Mouse (Mus musculus) liver, adult (tissue): Measurements from ENCODE around the gene Irx4.

Source experiments
- GATA4 ChIP-seq: IDR thresholded peaks from 2 replicates; pipeline ENCODE4 v1.6.1; 2014; ENCODE audit warnings: mild to moderate bottlenecking, low read length; ENCODE audit not compliant: insufficient replicate concordance

Irx4 gene

DNA sequence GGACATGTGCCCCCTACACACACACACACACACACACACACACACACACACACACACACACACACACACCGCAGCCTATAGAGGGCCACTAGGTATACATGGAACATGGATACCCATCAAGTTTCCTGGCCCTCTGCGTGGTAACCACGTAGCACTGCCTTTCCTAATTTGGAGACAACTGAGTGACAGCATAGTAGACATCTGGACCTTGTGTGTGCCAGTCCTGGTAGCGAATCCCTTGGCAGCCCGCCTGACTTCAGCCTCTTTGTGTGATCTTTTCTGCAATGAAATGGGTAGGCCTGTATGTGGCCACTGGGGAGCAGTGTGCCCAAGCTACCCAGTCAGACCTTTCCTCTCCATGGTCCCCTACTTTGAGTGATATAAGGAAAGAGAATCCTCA is 39.0 kb downstream of the Irx4 start:
- TF ChIP-seq GATA4: no peak

DNA sequence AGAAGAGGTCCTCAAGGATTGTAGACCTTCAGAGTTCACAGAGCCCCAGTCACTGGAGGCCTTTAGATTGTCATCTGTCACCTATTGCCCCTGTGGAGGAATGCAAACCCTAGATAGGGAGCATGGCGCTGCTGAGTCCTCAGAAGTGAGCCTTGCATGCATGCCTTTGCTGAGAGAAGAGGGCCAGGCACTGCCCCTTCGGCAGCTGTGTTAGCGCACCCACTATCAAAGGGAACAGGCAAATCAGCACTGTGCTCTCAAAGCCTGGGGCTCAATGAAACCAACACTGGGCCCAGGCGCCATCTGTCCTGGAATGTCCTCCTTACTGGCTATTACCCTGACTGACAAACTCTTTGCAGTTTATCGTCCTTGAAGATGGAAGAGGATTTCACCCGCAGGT is 44.5 kb downstream of the Irx4 start:
- TF ChIP-seq GATA4: no peak

DNA sequence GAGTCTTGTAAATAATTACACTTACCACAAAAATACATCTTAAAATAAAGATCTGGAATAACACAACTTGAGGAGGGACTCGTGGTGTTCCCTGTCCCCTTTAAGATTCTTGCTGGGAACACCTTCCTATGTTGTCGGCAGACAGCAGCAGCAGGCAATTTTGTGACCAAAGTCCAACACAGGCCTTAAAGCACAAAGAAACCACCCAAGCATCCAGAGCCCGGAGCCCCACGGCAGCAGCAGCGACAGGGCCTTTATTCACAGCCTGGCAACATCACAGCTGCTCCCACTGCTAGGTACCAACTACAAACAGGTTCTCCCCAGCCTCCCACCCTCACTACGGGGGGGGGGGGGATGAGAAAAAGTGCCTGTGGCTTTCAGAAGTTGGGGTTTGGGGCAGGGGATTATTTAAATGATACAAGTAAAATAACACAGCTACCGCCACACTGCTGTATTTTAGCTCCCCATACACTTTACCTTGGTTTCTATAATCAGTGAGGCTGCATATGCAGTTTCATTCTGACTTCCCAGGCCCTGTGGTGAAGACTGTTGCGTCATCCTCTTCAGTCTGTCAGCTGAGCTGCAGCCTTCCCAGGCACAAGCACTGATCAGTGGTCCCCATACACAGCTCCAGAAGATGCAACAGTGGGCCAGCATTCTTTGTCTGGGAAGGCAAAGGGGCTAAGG is 45.3 kb downstream of the Irx4 start:
- no peak for TF ChIP-seq GATA4

DNA sequence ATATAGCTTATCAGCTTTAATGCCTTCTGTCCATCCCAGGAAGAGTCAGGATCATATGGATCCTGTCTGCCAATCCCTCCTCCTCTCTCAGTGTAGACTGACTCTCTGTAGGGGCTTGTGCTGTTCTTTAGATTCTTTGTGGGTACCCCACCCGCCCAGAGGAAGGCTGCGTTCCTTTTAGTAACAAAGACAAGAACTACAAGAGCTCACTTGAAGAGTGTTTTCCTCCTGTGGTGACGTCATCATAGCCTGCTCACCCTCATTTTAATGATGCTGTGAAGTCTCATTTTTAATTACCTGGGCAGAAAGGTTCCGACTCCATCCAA is 45.8 kb downstream of the Irx4 start:
- TF ChIP-seq GATA4: no peak

DNA sequence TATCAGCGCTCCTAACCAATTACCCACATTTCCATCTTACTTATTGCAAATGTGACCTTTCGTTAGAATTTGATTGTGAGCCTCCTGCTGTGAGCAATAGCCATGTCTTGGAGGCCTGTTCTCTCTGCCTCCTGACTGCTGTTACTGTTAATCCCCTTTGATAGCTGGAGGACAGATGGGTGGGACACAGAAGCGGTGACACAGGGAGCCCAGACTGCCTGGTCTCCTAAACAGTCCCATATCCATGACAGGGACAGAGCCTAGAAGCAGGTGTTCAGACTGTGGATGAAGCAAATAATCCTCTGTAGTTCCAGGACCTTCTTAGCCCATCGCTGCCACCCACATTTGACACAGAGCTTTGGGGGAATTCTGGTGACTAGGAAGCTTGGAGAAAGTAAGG is 46.2 kb downstream of the Irx4 start:
- TF ChIP-seq GATA4: no peak

DNA sequence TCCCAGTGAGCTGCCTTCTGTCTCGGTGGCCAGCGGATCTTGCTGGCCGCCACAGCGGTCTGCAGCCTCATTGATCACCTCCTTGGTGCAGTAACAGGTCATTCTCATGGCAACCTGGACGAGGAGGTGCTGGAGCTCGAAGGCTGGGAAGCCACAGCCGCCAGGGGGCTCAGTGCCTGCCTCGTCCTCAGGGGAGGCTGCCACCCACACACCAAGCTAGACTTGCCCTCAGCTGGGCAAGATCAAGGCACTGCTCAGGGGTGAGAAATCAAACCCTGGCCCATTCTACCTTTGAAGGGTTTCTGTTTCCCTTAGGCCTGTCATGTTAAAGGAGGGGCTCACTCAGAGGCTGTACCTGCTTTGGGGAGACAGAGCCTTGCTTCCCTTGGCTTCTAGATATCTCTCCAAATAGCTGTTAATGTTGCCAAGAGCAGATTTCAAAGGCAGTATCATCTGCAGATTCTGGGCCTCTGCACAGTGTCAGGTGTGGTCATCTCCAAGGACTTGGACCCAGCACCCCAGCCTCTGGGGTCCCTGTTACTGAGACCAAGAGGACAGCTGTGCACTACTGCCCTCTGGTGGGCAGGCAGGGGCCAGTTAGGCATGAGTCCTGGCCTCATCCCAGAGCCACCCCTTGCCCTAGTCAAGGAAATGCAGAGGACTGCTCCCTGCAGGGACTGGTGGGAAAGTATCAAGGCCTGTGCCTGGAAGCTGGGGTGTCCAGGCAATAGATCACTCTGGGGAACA is 50.1 kb downstream of the Irx4 start:
- no peak for TF ChIP-seq GATA4
